Mouse (Mus musculus) spleen, adult 2 months (tissue): ENCODE results near the gene Ptgfrn.

Source experiments
- CTCF ChIP-seq: fragments of 200-500 bp; IDR thresholded peaks from 2 replicates; pipeline ENCODE4 v1.5.1; 2011; ENCODE audit warnings: mild to moderate bottlenecking, inconsistent platforms; ENCODE audit not compliant: insufficient read depth, insufficient read length, insufficient replicate concordance; ENCODE audit errors: extremely low read depth
- POLR2A ChIP-seq: fragments of 200-500 bp; IDR thresholded peaks from 2 replicates; pipeline ENCODE4 v1.6.1; 2011; ENCODE audit warnings: low read depth, low read length, inconsistent platforms

- no peak for TF ChIP-seq CTCF
- TF ChIP-seq POLR2A: no peak
These were observed 44.0 kb upstream of the Ptgfrn start for GRCm38 (mm10) chr3:101154067-101154466.
